Mouse (Mus musculus): ENCODE measurements around the gene Ube2h. TPM values are rescaled to one million over a fixed set of nuclear protein-coding genes. Genes with fewer than 3 reads are reported as not detected.

The Ube2h gene
- total RNA-seq, 2 experiments from 2014 or later = 88.4 to 89.6 TPM

DNA sequence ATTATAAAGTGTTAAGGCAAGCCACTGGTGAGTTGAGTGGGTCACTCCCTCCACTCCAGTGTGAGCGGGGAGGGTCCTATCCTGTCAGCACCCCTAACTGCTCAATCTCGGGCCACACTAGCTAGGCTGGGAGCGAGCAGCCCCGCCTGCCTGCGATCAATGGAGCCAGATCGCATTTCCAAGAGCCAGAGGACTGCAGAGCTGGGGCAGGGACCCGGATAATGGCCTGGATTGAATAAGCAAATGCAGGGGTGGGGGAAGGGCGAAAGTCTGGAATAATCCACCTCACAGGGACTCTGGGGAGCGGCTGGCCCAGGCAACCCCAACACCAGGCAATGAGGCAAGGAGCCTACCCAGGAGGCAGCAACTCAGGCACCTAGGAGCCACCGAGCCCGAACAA lies 137.1 kb downstream of the Ube2h start:
- no peak for DNase-seq (ENCODE audit: low spot score in 2 of 2)

DNA sequence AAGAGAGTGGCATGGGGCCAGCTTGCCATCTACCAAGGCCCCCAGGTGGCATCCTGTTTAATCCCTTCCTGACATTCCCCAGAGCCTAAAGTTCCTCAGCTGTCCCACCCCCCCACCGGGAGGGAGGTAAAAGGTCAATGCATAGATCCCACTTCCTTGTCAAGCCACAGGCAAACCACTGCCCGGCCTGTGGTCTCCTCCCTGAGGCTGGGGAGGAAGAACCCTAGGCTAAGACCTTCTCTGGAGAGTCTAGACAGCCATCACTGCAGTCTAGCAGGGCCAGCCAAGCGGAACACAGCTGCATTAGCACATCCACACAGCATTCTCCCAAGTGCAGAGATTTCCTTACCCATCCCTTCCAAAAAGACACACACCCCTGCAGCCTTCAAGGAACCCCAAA lies 138.0 kb downstream of the Ube2h start:
- DNase-seq (ENCODE audit: low spot score in 2 of 2) = no peak

DNA sequence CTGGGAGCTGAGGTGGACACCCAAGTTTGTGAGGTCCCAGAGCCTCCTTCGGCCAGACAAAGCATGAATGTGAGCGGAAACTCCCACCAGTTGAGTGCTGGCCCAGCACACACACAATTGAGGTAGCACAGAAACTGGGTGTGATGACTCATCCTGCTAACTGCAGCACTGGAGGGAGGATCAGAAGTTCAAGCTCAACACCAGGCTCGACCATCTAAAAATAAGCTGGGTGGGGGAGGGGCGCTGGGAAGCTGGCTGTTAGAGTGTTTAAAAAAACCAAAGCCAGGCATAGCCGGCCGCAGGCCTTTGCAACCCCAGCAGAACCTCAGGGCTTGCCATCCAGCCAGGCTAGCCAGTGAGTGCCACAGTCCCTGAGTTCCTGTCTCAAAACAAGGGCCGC lies 142.2 kb downstream of the Ube2h start:
- DNase-seq (ENCODE audit: low spot score in 2 of 2) = no peak

DNA sequence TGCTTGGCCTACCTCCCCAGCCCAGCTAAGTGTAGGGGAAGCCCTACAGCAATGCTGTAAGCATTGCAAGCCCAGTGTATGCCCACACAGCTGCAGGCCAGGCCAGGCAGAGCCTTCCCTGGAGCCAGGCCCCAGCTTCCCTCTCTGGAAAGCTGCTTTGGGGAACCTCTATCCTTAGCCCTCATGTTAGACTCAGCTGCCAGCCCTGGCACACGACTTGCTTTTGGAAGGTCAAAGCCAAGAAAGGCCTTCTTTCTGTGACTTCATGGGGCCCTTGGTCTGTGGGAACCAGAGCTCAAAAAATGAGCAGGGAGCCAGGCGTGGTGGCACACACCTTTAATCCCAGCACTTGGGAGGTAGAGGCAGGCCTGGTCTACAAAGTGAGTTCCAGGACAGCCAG lies 142.7 kb downstream of the Ube2h start:
- DNase-seq (ENCODE audit: low spot score in 2 of 2) = no peak

Small RNA genes within 50 kb of the gene (microRNA-seq; reads per million reads assigned to microRNA genes)
- 57.0 to 99.1 reads per million in 2 experiments for gene Mir182
- 77.2 to 93.5 reads per million in 2 experiments for gene Mir183
- 2.0 to 6.0 reads per million in 2 experiments for gene Mir96

Other genes with a start within 250 kb of the Ube2h start
- gene Zc3hc1, start 86.5 kb upstream of the Ube2h start, total RNA-seq (2021) = 10 to 100 TPM; 23.8 to 26.5 TPM
- gene Klhdc10, start 97.3 kb upstream of the Ube2h start, total RNA-seq (2021) = 10 to 100 TPM; 85.1 to 93.9 TPM
- 10 to 100 TPM; 18.6 to 23.3 TPM for gene Tmem209, start 205.2 kb upstream of the Ube2h start, total RNA-seq (2021)
- gene Ssmem1, start 205.3 kb upstream of the Ube2h start, total RNA-seq (2021) = under 1 TPM; 0.54 to 0.63 TPM
- gene Cpa2, start 237.0 kb upstream of the Ube2h start, total RNA-seq (2021) = under 1 TPM; 0.56 to 0.87 TPM

Data from layer of hippocampus, adult 18-20 months (tissue).